ENCODE assay signal across 8 mouse cellular contexts in genomic region chr19:36904211-36905007, GRCm38 (mm10). TPM values are rescaled to one million over a fixed set of nuclear protein-coding genes. Genes with fewer than 3 reads are reported as not detected.
DNase-seq lines count a peak whose midpoint lies in the region; ATAC-seq and TF ChIP-seq lines count a peak whose summit lies in the region.

No protein-coding gene starts in this region.

- no peaks in the 10 kb centered on the region for H3K9me3 ChIP-seq in ES-Bruce4 (replicated peaks; ENCODE audit: control insufficient read depth, insufficient read depth, low read length, poor library complexity, severe bottlenecking)
- H3K9me3 ChIP-seq in heart, embryonic 16.5 days (replicated peaks; ENCODE audit: control insufficient read depth, low read length), result no peaks in the 10 kb centered on the region

- H3K27me3 ChIP-seq in ES-Bruce4 (ENCODE audit: control insufficient read depth, insufficient read depth, low read length, poor library complexity, severe bottlenecking), result no peaks in the 10 kb centered on the region
- H3K27me3 ChIP-seq in heart, embryonic 16.5 days (ENCODE audit: control insufficient read depth, insufficient read depth, low read length), result no peaks in the 10 kb centered on the region
- no peaks in the 10 kb centered on the region; the same call in 1 of the 2 replicates for H3K27me3 ChIP-seq in splenic B cell, adult 2 months (ENCODE audit: control insufficient read depth, insufficient read depth, low read length, poor library complexity, severe bottlenecking)

- H3K4me3 ChIP-seq in ES-Bruce4 (ENCODE audit: low read depth, low read length), result peak overlapping the region; percentile 63
- H3K4me3 ChIP-seq in heart, embryonic 16.5 days (ENCODE audit: low read length), result peak overlapping the region; percentile 78

- peak; percentile 77 for TF ChIP-seq EP300 in ES-Bruce4 (IDR thresholded peaks at IDR 0.05; ENCODE audit: insufficient read depth, low read depth, low read length)

- 1% methylated on average over 41 of the region's 41 CpGs for WGBS in heart, embryonic 16.5 days

- H3K4me1 ChIP-seq in ES-Bruce4 (ENCODE audit: control insufficient read depth, insufficient read depth, low read length), result peaks cover 2% of the 10 kb centered on the region
- H3K4me1 ChIP-seq in heart, embryonic 16.5 days (ENCODE audit: control insufficient read depth, insufficient read depth, low read length), result 0 out of 2 replicates have a peak, but pooled peaks cover 4% of the 10 kb centered on the region

- no peak for TF ChIP-seq POLR2A in ES-Bruce4 (IDR thresholded peaks at IDR 0.05; ENCODE audit: insufficient read depth, low read length)

- no peak for ATAC-seq in CD4-positive, CD25-positive, alpha-beta regulatory T cell, adult 4 months
- ATAC-seq in heart, embryonic 16.5 days (replicated peaks; ENCODE audit: extremely low read depth, insufficient read depth, low FRiP score), result peak; percentile 83
- ATAC-seq in megakaryocyte, adult 5-6 weeks (ENCODE audit: poor library complexity, severe bottlenecking), result peak; percentile 51

- no peaks in the 10 kb centered on the region for H3K36me3 ChIP-seq in ES-Bruce4 (ENCODE audit: control insufficient read depth, insufficient read depth, low read length, poor library complexity, severe bottlenecking)
- no peaks in the 10 kb centered on the region for H3K36me3 ChIP-seq in heart, embryonic 16.5 days (ENCODE audit: control insufficient read depth, insufficient read depth)
- H3K36me3 ChIP-seq in splenic B cell, adult 2 months (ENCODE audit: control insufficient read depth, insufficient read depth, low read length, poor library complexity, severe bottlenecking), result no peaks in the 10 kb centered on the region

- peak overlapping the region; percentile 67 for H3K9ac ChIP-seq in ES-Bruce4 (ENCODE audit: low read depth, poor library complexity, severe bottlenecking)
- H3K9ac ChIP-seq in heart, embryonic 16.5 days (ENCODE audit: low read length), result peak overlapping the region; percentile 86

- H3K4me2 ChIP-seq in heart, embryonic 16.5 days (ENCODE audit: low read depth, low read length), result peak overlapping the region; percentile 80

- peak overlapping the region; percentile 53 for H3K27ac ChIP-seq in ES-Bruce4 (ENCODE audit: insufficient read depth, low read length)
- peak overlapping the region; percentile 85 for H3K27ac ChIP-seq in heart, embryonic 16.5 days (ENCODE audit: low read length)

- no peak for TF ChIP-seq CTCF in ES-Bruce4 (IDR thresholded peaks at IDR 0.05; ENCODE audit: low read depth, low read length)

- DNase-seq in CD4-positive, CD25-positive, alpha-beta regulatory T cell, adult 2 months (ENCODE audit: low read depth, low spot score), result peak; percentile 16
- DNase-seq in embryo, embryonic 10 days (ENCODE audit: low spot score), result peak; percentile 90
- peak; percentile 73 to 76 for DNase-seq in layer of hippocampus, postnatal 10 days (ENCODE audit: low spot score in 2 of 2)
- DNase-seq in splenic B cell, adult 2 months (ENCODE audit: low read depth, low spot score), result peak; percentile 15

RNA-seq across cellular contexts. Expression of gene Fgfbp3, which starts 15.0 kb away (rescaled TPM):
- not detected for polyA plus RNA-seq in CD4-positive, CD25-positive, alpha-beta regulatory T cell, adult 4 months (2017; shearing (Covaris generic))
- 2.3 and 2.5 TPM in 2 replicates for polyA plus RNA-seq in ES-Bruce4 (2011; ENCODE audit: insufficient read depth, insufficient read length, low read depth, missing spikeins)
- 3.6 and 4.2 TPM in 2 replicates for polyA plus RNA-seq in heart, embryonic 16.5 days (2015; fragmentation: Nextera tagmentation; extraction: Ambion mirVana)
- total RNA-seq in layer of hippocampus, postnatal 10 days (2021), result 10 to 100 TPM; 11.3 to 13.5 TPM
- total RNA-seq in megakaryocyte, adult 5-6 weeks (2015), result 0.42 and 0.84 TPM in 2 replicates
- 0.24 and 0.81 TPM in 2 replicates for total RNA-seq in megakaryocyte, adult 5-6 weeks (2017)

RNA-seq across cellular contexts. Expression of gene Btaf1, which starts 21.5 kb away (rescaled TPM):
- polyA plus RNA-seq in CD4-positive, CD25-positive, alpha-beta regulatory T cell, adult 4 months (2017; shearing (Covaris generic)), result 10 to 100 TPM in 1 of 2 experiments, 1 to 10 TPM in 1; 8.3 to 11.4 TPM
- 46.3 and 49.9 TPM in 2 replicates for polyA plus RNA-seq in ES-Bruce4 (2011; ENCODE audit: insufficient read depth, insufficient read length, low read depth, missing spikeins)
- 6.9 and 7.2 TPM in 2 replicates for polyA plus RNA-seq in heart, embryonic 16.5 days (2015; fragmentation: Nextera tagmentation; extraction: Ambion mirVana)
- 10 to 100 TPM; 20.0 to 20.5 TPM for total RNA-seq in layer of hippocampus, postnatal 10 days (2021)
- 24.3 and 30.8 TPM in 2 replicates for total RNA-seq in megakaryocyte, adult 5-6 weeks (2015)
- total RNA-seq in megakaryocyte, adult 5-6 weeks (2017), result 44.2 and 50.4 TPM in 2 replicates

Comparison
In these comparisons a context has a peak if more than half of its experiments do, and no peak if none do; other contexts are left out.
1. DNase-seq: peak in every context shown above with its lines; median percentile 90 in embryo, embryonic 10 days; 74 in layer of hippocampus, postnatal 10 days; 16 in CD4-positive, CD25-positive, alpha-beta regulatory T cell, adult 2 months; 15 in splenic B cell, adult 2 months.